Mouse (Mus musculus) activated CD4-positive, CD25-positive, alpha-beta regulatory T cell, adult 9 weeks (primary cell): Measurements from ENCODE around the gene Asf1a. TPM values are rescaled to one million over a fixed set of nuclear protein-coding genes. Genes with fewer than 3 reads are reported as not detected.

Experiments
- polyA plus RNA-seq: library from polyadenylated mRNA; unstranded; fragments of 100-300 nt; shearing (Covaris generic); gene quantifications from one replicate; pipeline ENCODE4 v1.2.1, GENCODE M21; 2017

The Asf1a gene
- 20.5 TPM for polyA plus RNA-seq

DNA sequence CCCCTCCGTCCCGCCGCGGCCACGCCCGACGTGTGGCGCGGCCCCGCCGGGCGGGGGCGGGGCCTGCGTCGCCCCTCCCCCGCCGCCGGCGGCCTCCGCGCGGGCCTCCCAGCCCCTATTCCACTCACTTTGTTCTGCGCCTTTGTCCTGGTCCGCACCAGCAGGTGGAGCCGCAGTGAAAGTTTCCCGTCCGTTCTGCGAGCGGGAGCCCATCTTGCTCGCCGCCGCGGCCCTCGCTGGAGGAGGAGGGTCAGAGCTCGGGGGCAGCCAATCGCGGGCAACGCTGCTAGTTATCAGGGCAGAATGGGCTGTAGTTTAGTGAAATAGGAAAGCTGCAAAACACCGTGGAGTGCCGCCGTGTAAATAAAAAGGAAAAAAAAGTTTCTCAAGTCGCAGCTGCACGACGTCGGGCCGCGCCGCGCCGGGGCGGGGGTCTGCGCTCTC is at the start of gene Asf1a:
Gene Asf1a, plus strand, starts transcription at position 81 of the 444 bp plus-strand sequence.

DNA sequence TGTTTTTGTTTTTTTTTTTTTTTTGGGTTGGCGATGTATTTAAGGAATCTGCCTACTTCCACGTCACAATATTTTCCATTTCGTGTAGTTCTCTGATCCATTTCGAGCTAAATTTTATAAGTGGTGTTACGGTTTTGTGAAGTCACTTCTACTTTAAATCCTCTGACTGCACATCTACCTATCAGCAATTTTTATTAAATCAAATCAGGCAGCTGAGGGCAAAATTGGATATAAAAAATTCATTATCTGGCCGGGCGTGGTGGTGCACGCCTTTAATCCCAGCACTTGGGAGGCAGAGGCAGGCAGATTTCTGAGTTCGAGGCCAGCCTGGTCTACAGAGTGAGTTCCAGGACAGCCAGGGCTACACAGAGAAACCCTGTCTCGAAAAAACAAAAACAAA is 33.8 kb downstream of the Asf1a start, which contains the start of gene Mcm9:
Gene Mcm9, minus strand, starts transcription at position 101 of the 400 bp plus-strand sequence.

Other genes with a start within 250 kb of the Asf1a start
- 3.2 TPM for gene Cep85l, start 216.8 kb upstream of the Asf1a start, polyA plus RNA-seq
- 2.2 TPM for gene Mcm9, start 33.7 kb downstream of the Asf1a start, polyA plus RNA-seq
- gene Fam184a, start 154.4 kb downstream of the Asf1a start, polyA plus RNA-seq: not detected